Mouse (Mus musculus) heart, adult 8-10 months (tissue): ENCODE results near the gene Cenpv. TPM values are rescaled to one million over a fixed set of nuclear protein-coding genes. Genes with fewer than 3 reads are reported as not detected.

Source experiments
- DNase-seq: peaks from one replicate; pipeline ENCODE4 v3.0.0; 2022; ENCODE audit warnings: low spot score
- total RNA-seq, 4 experiments: library from RNA; stranded (reverse); gene quantifications; 2 replicates each; pipeline ENCODE4 v1.2.4; 2022

Cenpv gene
- 10 to 100 TPM; 21.2 to 27.5 (median 24.5) TPM for total RNA-seq

DNA sequence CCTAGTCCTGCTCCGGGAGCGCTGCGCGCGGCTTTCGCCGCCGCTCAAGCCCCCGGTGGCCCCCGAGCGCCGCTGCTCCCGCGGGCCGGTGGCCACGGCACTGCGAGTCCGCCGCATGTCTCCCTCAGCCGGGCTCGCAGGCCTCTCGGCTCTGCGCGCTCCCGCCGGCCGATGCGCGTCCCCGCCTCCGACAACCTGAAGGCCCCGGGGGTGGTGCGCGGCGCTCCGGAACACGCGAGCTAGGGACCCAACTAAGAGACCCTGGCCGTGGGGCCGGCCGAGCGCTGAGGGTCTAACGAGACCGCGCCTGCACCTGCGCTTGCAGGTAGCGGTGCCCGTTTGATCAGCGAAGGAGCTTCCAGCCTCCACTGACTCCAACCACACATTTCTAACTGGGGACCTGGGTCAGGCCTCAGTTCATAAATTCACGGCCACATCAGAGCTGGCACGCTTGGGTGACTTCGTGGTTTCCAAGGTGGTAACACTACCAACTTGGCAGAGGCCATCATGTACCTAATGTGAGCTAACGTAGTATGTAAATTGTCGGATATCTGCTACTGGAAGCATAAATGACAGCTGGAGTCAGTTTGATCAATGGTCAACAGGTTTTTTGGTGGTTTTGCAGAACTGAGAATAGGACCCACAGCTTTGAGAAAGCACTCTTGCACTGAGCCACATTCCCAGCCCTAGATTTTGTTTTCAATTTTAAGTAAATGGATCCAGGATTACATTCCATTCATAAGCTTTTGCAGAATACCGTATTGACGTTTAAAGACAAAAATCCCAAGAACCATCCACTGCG, at the start of gene Cenpv:
Cenpv (minus strand) TSS at position 173 of the 802 bp plus-strand sequence.
- DNase-seq, result peak; percentile 38

DNA sequence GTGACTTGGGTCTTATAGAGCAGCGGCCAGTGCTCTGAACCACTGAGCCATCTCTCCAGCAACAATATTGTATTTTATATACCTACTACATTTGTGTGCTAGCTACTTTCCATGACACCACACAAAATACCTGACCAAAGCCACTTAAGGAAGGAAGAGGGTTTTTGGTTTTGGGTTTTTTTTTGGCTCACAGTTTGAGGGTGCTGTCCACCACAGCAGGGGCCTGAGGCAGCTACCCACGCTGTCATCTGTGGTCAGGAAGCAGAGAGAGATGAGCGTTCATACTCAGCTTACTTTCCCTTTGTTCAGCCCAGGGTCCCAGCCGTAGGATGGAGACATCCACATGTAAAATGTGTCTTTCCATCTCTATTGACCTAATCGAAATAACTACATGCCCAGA, 48.0 kb upstream of the Cenpv start:
- DNase-seq, result no peak

DNA sequence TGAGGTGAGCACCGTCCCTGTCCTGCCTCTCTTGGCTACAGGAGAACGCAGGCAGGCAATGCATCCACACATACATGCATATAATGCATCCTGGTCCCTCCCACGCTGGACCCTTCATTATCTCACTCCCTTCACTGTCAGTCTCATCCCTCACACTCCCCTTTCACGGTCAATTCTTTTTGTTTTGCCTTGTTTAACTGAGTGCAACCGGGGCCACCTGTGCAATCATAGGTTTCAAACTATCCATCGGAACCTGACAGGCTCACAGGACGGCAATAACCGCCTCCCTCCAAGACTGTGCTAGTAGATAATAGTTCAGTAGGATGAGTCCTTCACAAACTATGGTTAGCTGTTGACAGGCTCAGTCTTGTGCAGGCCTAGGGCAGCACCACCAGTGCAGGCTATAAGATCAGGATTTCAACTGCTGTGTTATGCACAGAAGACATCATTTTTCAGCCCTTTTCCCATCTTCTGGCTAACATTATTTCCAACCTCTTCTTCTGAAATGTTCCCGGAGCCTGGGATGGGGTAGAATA, 45.7 kb upstream of the Cenpv start:
- no peak for DNase-seq

DNA sequence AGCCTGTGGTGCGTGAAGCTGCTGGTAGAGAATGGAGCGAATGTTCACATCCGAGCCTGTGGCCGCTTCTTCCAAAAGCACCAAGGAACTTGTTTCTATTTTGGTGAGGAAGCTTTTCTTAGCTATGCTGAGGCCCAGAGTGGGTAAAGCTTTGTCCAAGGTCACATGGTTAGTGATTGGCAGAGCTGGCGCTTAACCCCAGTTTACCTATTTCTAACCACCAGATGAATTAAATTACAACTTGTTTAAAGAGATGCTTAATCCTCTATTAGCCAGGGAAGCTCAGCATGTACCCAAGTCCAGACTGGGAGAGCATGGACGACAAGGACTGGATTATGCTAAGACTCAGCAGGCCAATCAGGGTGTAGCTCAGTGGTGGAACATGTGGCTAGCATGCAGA, 44.0 kb upstream of the Cenpv start:
- no peak for DNase-seq

DNA sequence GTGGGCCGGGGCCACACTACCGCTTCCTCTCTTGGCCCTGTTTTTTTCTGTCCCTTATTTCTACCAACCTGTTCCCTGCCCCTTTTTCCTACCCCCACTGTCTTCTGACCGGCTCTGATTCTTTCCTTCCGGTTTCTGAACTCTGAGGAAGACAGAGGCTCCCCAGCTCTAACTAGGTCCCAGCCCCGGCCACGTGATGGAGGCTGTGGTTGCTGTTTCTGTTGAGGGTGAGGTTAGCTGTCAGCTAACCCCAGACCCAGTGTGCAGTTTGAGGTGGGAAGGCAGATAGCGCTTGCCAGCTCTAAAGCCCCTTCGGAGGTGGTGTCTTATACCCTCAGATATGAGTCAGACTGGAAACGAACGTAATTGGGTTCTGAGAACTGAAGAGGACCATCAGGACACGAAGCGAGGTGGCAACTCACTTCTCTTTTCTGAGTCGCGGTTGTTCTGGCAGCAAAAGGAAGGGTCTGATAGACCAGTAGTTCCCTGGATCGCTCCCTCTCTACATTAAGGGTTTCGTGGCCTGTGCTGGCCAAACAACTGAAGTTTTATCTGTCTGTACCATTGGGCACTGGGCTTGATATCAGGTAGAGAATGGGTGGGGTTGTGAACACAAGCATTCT, 37.6 kb upstream of the Cenpv start:
- DNase-seq, result peak; percentile 46

DNA sequence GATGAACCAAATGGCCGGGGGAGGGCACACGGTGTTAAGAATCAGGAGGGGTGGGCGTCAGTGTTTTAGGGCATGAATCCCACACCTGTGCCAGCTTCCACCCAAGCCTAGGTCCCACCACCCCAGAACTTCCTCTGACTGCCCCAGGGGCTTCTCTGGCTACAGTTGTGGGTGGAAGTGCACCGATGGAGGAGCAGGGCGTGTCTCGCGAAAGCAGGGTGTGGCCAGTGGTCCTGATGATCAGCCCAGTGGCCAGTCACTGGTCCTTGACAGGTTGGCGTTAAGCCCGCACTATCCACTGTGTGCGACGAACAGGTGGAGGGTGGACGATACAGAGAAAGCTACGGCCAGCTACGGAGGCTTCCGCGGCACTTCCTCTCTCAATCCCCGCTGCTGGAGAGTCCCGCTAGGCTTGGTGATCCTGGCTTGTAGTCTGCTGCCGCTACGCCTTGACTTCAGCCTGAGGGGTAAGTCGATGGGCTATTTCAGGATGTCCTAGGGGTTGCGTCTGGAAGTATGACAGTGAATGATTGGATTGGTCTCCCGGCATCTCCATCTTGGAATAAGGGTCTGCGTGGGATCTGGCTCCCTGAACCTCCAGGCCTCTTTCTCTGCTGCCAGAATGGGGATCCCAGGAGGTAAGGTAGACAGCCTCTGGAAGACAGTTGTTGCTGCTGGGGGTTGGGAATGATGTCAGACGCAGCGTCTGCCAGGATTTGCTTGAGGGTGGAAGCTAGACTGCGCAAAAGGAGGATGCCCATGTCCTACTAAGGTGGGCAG, 36.8 kb upstream of the Cenpv start:
- DNase-seq, result peak; percentile 40

DNA sequence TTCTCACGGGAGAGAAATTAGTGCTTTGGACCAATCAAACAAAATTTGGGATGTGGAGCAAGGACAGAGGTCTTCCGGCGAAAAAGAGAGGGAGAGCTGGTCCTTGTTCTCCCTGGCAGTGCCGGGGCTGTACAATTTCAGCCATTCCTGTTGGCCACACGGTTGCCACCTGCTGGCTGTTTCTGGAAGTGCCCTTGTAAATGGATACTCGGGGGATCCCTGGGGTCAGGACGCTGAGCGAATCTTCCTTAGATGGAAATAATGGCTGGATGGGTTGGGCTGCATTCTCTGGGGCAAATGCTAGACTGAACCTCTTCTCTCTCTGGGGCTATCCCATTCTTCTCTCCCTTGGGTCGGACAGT, 36.2 kb upstream of the Cenpv start:
- DNase-seq, result peak; percentile 91

DNA sequence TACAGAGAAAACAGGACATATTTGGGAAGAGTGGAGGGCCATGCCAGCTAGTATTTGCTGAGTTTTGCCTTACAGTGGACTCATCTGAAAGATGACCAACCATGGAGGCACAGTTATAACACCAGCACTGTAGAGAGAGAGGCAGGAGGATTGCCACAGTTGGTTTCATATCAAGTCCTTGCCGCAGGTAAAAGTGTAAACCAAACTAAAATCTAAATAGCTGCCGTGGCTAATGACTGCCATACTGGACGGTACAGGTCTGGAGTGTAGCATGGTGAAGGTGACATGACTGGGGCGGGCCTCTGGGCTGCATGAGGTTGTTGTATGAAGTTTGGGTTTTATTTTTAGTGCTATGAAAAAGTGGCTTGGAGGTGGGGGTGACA, 35.6 kb upstream of the Cenpv start:
- DNase-seq, result no peak

DNA sequence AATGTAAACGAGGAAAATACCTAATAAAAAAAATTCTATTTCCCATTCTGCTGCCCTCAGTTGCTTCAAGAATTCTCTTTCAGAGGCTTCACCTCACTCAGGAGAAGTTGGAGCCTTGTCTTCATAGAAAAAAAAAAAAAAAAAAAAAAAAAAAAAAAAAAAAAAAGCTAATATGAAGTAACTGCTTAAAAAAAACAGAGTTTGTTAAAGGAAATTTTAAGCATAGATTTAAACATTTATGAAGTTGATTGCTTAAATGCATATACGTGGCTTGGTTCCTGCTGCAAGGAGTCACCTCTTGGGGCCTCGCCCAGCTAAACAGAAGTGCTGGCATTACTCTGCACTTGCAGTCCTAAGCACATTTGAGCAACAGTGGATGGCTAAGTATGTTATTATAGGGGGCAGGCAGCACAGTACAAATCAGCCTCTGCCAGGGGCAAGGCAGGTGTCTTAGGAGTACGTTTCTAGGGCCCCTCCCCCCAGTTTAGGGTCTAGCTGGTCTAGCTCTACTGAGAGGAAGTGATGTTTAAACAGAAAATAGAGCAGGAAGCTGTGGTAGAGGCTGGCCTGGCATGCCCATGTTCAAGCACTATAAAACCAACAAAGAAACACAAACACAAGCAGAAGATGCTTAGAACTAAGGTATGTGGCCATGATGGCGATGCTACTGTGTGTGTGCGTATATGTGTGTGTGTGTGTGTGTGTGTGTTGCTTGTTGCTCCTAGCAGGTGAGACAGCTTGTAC, 35.1 kb upstream of the Cenpv start, which contains the start of gene Trpv2:
Trpv2 (plus strand) TSS at position 528 of the 744 bp plus-strand sequence.
- DNase-seq, result no peak

DNA sequence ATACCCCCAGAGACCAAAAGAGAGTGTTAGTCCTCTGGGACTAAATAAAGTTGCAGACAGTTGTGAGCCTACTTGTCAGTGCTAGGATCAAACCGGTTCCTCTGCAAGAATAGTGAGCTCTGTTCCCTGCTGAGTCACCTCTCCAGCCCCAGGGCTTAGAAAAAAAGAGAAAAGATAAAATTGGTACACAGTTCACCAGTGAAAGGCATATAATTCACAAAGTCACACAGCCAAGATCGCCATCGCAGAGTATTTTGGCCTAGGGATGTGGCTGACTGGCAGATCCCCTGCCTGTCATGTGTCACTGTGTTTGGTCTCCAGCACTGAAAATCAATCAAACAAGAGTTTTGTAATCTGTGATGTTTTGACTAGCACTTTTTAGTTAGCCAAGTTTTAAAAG, 29.2 kb upstream of the Cenpv start:
- no peak for DNase-seq

DNA sequence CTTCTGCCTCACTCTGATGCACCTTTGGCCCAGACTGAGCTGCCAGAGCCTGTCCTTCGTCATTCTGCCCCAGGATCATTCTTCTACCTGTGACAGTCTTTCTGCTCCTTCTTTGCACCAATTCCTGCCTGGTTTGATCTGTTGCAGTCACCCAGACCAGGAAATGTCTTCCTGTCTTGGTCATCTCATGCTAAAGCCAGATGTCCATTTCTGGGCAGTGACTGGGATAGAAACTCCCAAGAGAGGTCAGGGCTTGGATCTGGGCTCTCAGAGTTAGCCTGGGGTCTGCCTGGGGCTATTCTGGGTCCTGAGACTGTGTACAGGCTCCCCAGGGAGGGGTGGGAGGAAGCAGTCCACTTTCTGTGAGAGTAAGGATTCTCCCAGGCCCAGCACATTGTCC, 27.1 kb upstream of the Cenpv start:
- DNase-seq, result no peak

DNA sequence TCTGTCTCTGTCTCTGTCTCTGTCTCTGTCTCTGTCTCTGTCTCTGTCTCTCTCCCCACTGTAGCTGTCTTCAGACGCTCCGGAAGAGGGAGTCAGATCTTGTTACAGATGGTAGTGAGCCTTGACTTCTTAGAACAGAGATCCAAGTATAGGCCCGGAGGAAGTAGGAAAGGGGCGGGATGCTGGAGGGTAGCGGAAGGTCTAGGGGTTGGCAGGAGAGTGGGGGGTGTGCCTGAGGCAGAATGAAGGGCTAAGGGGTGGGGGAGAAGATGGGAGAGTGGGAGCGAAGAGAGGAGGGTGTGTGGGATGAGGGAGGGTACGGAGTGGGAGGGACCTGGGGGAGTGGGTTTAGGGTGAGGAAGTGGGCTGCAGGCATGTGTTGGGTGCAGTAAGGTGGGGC, 26.7 kb upstream of the Cenpv start:
- DNase-seq, result no peak

DNA sequence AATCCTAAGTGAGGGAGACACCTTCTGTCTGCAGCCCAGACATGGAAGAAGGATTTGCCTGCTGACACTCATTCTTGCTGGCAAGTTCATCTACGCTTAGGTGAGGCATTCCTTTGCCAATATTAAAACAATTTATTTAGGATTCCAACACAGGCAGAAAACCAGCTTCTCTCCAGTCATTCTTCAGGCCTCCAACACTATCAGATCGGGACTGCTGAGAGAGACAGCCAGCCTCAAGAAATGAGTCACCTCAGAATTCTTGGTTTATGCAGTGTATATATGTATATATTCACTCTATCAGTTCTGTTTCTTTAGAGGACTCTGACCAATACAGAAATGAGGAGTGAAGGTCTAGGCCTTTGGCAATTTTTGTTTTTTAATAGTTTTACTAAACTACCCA, 24.5 kb upstream of the Cenpv start:
- DNase-seq, result no peak

DNA sequence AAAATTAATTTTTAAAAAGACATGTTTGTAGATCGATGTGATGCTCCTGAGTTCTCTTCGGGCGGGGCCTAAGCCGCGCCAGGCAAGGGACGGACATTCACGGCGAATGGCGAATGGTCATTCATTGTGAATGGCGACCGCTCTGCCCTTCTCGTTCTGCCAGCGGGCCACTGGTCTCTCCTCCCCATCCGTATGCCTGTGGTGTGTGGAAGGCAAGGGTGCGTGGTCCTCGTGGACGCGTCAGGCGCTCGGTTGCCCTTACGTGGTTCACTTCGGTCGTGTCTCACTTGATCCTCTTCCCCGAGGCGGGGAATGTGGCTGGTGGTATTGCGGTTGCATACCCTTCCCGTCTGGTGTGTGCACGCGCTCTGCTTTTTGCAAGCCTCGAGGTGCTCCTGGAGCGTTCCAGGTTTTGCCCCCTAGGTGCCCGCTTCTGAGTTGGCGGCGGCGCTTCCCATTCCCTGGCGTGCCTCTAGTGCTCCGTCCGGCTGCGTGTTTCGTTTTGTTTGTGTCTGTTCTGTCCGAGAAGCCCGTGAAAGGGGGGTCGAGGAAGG, 21.5 kb upstream of the Cenpv start:
- DNase-seq, result no peak

DNA sequence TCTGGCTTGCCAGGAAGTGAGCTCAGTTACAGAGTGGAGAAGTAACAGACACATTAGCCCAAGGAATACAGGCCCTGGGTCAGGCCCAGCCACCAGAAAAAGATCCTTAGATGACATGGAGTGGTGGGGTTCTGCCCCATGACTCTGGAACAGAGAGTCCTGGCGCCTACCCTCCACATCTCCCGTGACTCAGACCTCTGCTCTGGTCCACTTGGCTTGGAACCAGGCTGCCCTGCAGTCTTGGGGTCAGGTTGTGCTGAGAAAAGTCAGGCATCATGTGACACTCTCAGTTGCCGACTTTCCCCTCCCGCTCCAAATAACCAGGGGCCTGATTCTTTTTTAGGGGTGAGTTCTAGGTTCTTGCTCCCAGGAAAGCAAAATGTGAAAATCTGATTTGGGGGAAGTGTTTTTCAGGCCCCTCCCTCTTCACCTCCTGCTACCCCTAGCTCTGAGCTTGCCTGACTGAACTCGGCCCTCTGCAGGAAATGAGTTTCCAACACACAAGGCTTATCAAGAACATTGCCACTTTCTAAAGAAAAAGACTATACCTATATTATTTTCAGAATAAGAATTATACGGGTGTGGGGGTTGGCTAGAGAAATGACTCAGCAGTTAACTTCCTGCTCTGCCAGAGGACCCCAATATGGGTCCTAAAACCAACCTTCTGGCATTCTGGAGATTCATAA, 20.0 kb upstream of the Cenpv start:
- peak; percentile 62 for DNase-seq

DNA sequence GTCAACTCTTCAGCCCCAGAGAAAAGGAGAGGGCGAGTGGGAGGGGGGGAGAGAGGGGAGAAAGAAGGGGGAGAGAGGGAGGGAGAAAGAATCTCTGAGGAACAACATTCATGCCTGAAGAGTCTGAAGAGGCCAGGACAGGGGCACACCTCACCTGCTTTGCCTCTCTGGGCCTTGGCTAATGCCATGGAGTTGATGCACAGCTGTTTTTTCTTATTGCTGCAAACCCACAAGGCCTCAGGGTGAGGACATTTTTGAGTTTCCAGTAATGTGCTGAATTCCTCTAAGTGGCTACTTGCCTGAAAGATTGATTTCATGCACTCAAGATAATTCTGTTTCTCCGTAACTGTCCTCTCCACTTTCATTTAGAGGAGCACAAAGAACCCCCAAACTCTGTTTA, 19.1 kb upstream of the Cenpv start:
- DNase-seq, result no peak

DNA sequence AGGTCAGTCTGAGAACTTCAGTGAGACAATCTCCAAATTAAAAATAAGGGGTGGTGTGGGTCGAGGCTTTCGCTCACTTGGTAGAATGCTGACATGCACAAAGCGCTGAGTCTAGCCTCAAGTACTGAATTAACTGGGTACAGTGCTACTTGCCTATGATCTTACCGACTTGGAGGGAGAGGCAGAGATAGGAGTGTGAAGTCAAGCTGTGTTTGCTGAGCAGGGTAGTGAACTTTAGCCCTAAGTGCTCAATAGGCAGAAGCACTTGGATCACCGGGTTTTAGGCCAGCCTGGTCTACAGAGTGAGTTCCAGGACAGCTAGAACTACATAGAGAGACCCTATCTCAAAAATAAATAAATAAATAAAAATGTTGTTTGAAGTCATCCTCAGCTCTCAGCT, 18.1 kb upstream of the Cenpv start:
- no peak for DNase-seq

DNA sequence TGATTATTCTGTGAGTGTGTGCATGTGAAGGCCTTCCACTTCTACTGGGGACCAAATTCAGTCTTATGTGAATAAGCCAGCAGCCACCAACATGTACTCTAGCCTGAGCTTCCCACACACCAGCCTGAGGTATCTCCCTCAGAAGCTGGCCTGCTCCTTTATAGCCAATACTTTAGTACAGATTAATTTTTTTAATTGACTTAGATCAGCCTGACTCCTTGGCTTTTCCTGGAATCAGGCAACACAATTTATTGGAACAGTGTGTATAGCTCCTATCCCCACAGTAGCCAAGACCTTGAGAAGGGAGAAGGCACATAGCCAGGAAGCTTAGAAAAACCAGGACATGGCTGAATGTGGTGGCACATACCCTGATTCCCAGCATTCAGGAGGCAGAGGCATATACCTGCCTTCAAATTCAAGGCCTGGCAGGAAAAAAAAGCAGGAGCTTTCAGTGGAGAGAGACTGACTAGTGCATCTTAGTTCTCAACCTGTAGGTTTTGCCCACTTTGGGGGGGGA, 16.9 kb upstream of the Cenpv start:
- DNase-seq, result peak; percentile 17

DNA sequence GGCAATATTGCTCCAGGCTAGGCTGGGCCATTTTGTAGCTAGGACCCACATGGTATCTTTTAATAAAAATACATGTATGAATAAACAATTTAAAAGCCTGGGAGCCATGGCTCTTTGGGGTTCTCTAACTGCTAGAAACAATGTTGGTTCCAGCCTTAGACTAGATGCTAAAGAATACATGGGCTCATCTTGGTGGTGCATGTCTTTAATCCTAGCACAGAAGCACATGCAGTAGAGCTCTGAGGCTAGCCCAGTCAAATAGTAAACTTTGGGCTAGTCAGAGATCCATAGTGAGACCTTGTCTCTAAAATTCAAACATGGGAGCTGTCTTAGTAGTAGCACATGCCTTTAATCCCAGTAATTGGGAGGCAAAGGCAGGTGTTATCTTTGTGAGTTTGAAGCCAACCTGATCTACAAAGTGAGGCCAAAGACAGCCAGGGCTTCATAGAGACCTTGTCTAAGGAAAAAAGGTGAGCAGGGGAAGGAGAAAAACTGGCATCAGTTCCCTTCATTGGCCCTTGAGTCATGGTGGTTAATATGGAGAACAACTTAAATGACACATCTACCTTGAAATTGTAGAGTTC, 16.0 kb upstream of the Cenpv start:
- no peak for DNase-seq
